Mouse (Mus musculus) liver, embryonic 13.5 days (tissue): ENCODE data around the gene Arid5b. TPM values are rescaled to one million over a fixed set of nuclear protein-coding genes. Genes with fewer than 3 reads are reported as not detected.

ENCODE experiments used
- ATAC-seq: fragments of 200-750 bp; cut with Nextera tagmentation; 2 replicates; pipeline ENCODE4 v1.8.0; 2017; ENCODE audit warnings: low read depth, mild to moderate bottlenecking, moderate number of reproducible peaks, moderate library complexity
- DNase-seq: peaks from one replicate; pipeline ENCODE4 v3.0.0; 2022
- H3K27ac ChIP-seq: fragments of 300-500 bp; sonication (generic); 2 replicates; pipeline ENCODE4 v1.5.1; 2015; ENCODE audit warnings: moderate library complexity, mild to moderate bottlenecking, inconsistent platforms
- H3K27me3 ChIP-seq: fragments of 300-500 bp; sonication (generic); 2 replicates; pipeline ENCODE4 v1.6.1; 2015; ENCODE audit warnings: mild to moderate bottlenecking, inconsistent platforms
- H3K36me3 ChIP-seq: fragments of 300-500 bp; sonication (generic); 2 replicates; pipeline ENCODE4 v1.6.1; 2015; ENCODE audit warnings: mild to moderate bottlenecking, inconsistent platforms
- H3K4me1 ChIP-seq: fragments of 300-500 bp; sonication (generic); replicated peaks from 2 replicates; pipeline ENCODE4 v1.6.1; 2015; ENCODE audit warnings: inconsistent platforms
- H3K4me2 ChIP-seq: fragments of 300-500 bp; sonication (generic); 2 replicates; pipeline ENCODE4 v1.6.1; 2015; ENCODE audit warnings: inconsistent platforms, mild to moderate bottlenecking, moderate library complexity
- H3K4me3 ChIP-seq: fragments of 300-500 bp; sonication (generic); replicated peaks from 2 replicates; pipeline ENCODE4 v1.5.1; 2015; ENCODE audit warnings: mild to moderate bottlenecking, inconsistent platforms
- H3K9ac ChIP-seq: fragments of 300-500 bp; sonication (generic); 2 replicates; pipeline ENCODE4 v1.6.1; 2015; ENCODE audit warnings: mild to moderate bottlenecking, inconsistent platforms
- H3K9me3 ChIP-seq: fragments of 300-500 bp; sonication (generic); replicated peaks from 2 replicates; pipeline ENCODE4 v1.6.1; 2016; ENCODE audit warnings: inconsistent platforms
- WGBS: fragments of 180-500 bp; shearing (Covaris S2); methylation state at CpG from one replicate; pipeline ENCODE4 v1.1.7; 2015; ENCODE audit not compliant: insufficient replicate concordance; 5-methylcytosine and 5-hydroxymethylcytosine counted together
- polyA plus RNA-seq: library from polyadenylated mRNA; unstranded; fragments of >200 nt; fragmentation: Nextera tagmentation; extraction: Ambion mirVana; gene quantifications from 2 replicates; pipeline ENCODE4 v1.2.1, GENCODE M21; 2015

The Arid5b gene
- polyA plus RNA-seq, 1 experiment from 2014 or later: 4.1 TPM

- DNase-seq (no peak), ATAC-seq (peak; percentile 79)
- Histone ChIP-seq H3K36me3 (no peaks in the 10 kb centered on the region), H3K9ac (no peak overlapping the region), H3K4me1 (no peaks in the 10 kb centered on the region), H3K27me3 (no peaks in the 10 kb centered on the region), H3K9me3 (no peaks in the 10 kb centered on the region), H3K4me3 (no peak overlapping the region), H3K27ac (no peak overlapping the region; the same call in 1 of the 2 replicates), H3K4me2 (no peak overlapping the region)
- 65% methylated on average over 3 of the region's 3 CpGs for whole genome bisulfite sequencing
Measured at GRCm38 (mm10) chr10:68057841-68058240, 220.7 kb downstream of the Arid5b start.

DNA sequence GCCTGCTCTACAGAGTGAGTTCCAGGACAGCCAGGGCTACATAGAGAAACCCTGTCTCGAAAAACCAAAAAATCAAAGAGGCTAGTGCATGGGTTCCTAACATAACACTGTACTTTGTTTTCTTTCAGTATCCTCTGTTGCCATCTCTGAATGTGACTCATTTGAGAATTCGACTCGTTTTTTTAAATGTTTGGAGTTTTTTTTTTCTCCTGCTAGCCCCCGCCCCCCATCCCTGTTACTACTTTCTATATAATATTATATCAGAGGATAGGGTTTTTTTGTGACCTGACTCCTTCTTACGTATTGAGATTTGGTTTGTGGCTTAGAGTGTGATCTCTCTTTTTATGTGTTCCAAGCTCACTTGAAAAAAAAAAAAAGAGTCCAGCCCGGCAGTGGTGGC is 223.8 kb downstream of the Arid5b start:
- Histone ChIP-seq H3K27me3 (no peaks in the 10 kb centered on the region), H3K4me2 (no peak overlapping the region), H3K4me1 (no peaks in the 10 kb centered on the region), H3K9me3 (no peaks in the 10 kb centered on the region), H3K9ac (no peak overlapping the region), H3K27ac (no peak overlapping the region), H3K4me3 (no peak overlapping the region), H3K36me3 (no peaks in the 10 kb centered on the region)
- 67% methylated on average over 6 of the region's 6 CpGs for WGBS
- no peak for ATAC-seq
- no peak for DNase-seq

- no peaks in the 10 kb centered on the region for H3K9me3 ChIP-seq
- no peaks in the 10 kb centered on the region for H3K4me1 ChIP-seq
- no peak overlapping the region for H3K4me3 ChIP-seq
- no peak overlapping the region for H3K9ac ChIP-seq
- no peak overlapping the region for H3K27ac ChIP-seq
- DNase-seq (no peak), ATAC-seq (no peak)
- WGBS: 78% methylated on average over 5 of the region's 5 CpGs
- no peaks in the 10 kb centered on the region for H3K27me3 ChIP-seq
- H3K4me2 ChIP-seq: no peak overlapping the region
- no peaks in the 10 kb centered on the region for H3K36me3 ChIP-seq
Measured at GRCm38 (mm10) chr10:68054131-68054530, 224.4 kb downstream of the Arid5b start.

- WGBS: 85% methylated on average over 8 of the region's 8 CpGs
- ATAC-seq (no peak), DNase-seq (no peak)
- Histone ChIP-seq H3K9me3 (no peaks in the 10 kb centered on the region), H3K27me3 (no peaks in the 10 kb centered on the region), H3K4me2 (no peak overlapping the region), H3K36me3 (no peaks in the 10 kb centered on the region), H3K4me3 (no peak overlapping the region), H3K9ac (no peak overlapping the region), H3K4me1 (no peaks in the 10 kb centered on the region), H3K27ac (no peak overlapping the region)
Measured at GRCm38 (mm10) chr10:68052307-68052706, 226.2 kb downstream of the Arid5b start.

- no peak overlapping the region for H3K4me3 ChIP-seq
- ATAC-seq: no peak
- no peak overlapping the region for H3K9ac ChIP-seq
- DNase-seq: no peak
- no peaks in the 10 kb centered on the region for H3K27me3 ChIP-seq
- no peaks in the 10 kb centered on the region for H3K36me3 ChIP-seq
- H3K4me1 ChIP-seq: no peaks in the 10 kb centered on the region
- 76% methylated on average over 14 of the region's 14 CpGs for WGBS
- H3K4me2 ChIP-seq: no peak overlapping the region
- H3K27ac ChIP-seq: no peak overlapping the region
- H3K9me3 ChIP-seq: no peaks in the 10 kb centered on the region
Measured at GRCm38 (mm10) chr10:68051316-68051933, 227.1 kb downstream of the Arid5b start.

DNA sequence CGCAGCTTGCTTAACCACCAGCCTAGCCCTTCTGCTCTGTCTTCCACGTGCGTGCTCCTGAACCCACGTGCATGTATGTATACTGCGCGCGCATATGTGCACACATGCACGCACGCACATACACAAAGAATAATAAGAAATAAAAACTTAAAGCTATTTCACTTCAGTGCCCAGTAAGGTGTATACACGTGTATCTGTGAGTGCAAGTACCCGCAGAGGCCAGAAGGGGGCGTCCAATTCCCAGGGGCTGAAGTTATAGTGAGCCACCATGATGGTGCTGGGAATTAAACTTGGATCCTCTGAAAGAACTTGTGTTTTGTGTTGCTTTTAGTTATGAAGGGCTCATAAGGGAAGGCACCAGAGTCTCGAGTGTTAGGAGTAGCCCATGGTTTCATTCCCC is 227.7 kb downstream of the Arid5b start:
- DNase-seq (no peak), ATAC-seq (no peak)
- Histone ChIP-seq H3K4me1 (no peaks in the 10 kb centered on the region), H3K4me3 (no peak overlapping the region), H3K9ac (no peak overlapping the region), H3K9me3 (no peaks in the 10 kb centered on the region), H3K27me3 (no peaks in the 10 kb centered on the region), H3K27ac (no peak overlapping the region), H3K4me2 (no peak overlapping the region), H3K36me3 (no peaks in the 10 kb centered on the region)
- WGBS: 74% methylated on average over 13 of the region's 13 CpGs

DNA sequence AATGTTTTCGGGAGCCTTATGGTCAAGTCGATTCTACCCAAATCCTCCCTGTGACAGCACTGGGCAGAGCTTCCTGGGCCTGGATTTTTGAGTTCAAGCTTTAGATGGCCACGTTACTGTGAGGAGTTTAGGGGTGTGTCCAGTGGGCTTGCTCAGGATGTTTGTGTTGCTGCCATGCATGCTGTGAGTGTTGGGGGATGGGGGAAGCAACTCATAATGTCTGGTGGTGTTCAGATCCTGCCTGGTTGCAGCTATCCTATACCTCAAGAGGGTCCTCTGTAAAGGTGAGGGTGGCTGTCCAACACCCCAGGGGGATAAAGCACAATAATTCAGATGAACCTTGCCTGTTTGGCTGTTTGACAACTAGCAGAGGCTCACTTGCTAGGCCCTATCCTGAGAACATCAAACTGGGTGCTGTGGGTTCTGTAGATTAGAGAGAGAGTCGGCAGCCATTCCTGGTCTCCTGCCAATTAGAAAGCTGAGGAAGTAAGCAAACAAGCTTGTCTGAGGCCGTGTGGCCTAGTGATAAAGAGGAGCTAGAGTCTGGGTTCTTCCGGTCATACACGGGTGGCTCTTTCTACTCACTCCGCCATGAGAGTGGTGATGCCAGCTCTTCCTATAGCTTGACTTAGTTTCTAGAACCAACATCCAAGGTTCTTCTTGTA is 229.8 kb downstream of the Arid5b start:
- Histone ChIP-seq H3K9me3 (no peaks in the 10 kb centered on the region), H3K36me3 (no peaks in the 10 kb centered on the region), H3K27me3 (no peaks in the 10 kb centered on the region), H3K4me3 (no peak overlapping the region), H3K4me1 (peaks cover 6% of the 10 kb centered on the region; the same call in 1 of the 2 replicates), H3K4me2 (no peak overlapping the region), H3K27ac (no peak overlapping the region), H3K9ac (no peak overlapping the region)
- 54% methylated on average over 8 of the region's 8 CpGs for WGBS
- DNase-seq (no peak), ATAC-seq (no peak)

DNA sequence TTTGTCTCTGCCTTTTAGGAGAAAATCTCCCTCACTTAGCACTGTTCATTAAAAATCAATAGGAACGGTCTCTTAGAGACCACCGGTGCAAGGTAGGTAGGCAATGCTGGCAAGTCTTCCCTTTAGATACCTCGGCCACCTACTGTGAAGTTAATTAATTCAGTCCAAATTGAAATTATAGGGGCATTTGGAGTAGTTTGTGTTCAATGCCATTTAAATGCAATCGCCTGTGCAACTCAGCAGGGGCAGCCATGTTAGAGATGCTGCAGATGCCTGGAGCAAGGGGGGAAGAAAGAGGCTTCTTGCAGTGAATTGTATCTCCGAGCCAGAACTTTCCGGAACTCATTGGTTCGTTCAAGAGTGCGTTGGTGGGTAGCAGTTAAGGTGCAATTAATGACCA is 233.7 kb downstream of the Arid5b start:
- Histone ChIP-seq H3K27ac (no peak overlapping the region), H3K9me3 (no peaks in the 10 kb centered on the region), H3K36me3 (no peaks in the 10 kb centered on the region), H3K27me3 (no peaks in the 10 kb centered on the region), H3K4me3 (no peak overlapping the region), H3K9ac (no peak overlapping the region), H3K4me2 (no peak overlapping the region), H3K4me1 (peaks cover 7% of the 10 kb centered on the region; the same call in 1 of the 2 replicates)
- DNase-seq (no peak), ATAC-seq (no peak)
- WGBS: 71% methylated on average over 8 of the region's 8 CpGs

- ATAC-seq: no peak
- no peak overlapping the region for H3K9ac ChIP-seq
- H3K27ac ChIP-seq: no peak overlapping the region
- no peaks in the 10 kb centered on the region for H3K27me3 ChIP-seq
- peaks cover 7% of the 10 kb centered on the region; the same call in 1 of the 2 replicates for H3K4me1 ChIP-seq
- DNase-seq: peak; percentile 9
- H3K36me3 ChIP-seq: no peaks in the 10 kb centered on the region
- 43% methylated on average over 6 of the region's 6 CpGs for WGBS
- H3K4me3 ChIP-seq: no peak overlapping the region
- no peak overlapping the region for H3K4me2 ChIP-seq
- H3K9me3 ChIP-seq: no peaks in the 10 kb centered on the region
Measured at GRCm38 (mm10) chr10:68043973-68044372, 234.6 kb downstream of the Arid5b start.
